Mouse (Mus musculus) frontal cortex, adult (tissue): ENCODE data around the gene Leo1.

Experiments
- ATAC-seq: cut with Nextera tagmentation; 2 replicates; pipeline ENCODE4 v1.9.2; 2017; ENCODE audit warnings: mild to moderate bottlenecking, moderate library complexity, mixed read lengths; ENCODE audit not compliant: low TSS enrichment

Gene Leo1

DNA sequence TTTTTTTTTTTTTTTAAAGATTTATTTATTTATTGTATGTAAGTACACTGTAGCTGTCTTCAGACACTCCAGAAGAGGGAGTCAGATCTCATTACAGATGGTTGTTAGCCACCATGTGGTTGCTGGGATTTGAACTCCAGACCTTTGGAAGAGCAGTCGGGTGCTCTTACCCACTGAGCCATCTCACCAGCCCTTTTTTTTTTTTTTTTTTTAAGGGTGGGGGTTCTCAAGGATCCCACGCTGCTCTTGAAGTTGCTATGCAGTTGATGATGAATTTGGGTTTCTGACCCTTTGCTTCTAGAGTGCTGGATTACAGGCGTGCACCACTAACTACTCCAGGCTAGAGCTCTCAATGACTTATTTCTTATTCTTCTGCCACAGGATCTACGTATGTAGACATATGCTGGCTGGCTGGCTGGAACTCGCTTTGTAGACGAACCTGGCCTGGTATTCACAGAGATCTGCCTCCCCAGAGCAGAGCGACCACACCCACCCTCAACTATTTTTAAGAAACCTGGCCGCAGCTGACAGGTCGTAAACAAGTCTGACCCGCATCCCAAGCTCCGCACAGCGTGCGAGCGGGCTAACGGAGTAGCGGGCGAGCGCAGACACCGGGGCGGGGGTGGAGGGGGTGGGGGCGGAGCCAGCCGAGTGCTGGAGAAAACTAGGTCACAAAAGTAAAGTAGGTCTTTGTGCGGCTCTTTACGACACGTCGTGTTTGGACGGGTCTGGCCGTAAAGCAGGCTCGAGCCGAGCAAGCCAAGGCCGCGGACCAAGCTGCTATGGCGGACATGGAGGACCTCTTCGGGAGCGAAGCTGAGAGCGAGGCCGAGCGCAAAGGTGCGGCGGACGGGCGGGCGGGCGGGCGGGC lies at the start of gene Leo1:
Leo1 (plus strand) TSS at position 729 of the 871 bp plus-strand sequence.
- peak; percentile 73 for ATAC-seq

DNA sequence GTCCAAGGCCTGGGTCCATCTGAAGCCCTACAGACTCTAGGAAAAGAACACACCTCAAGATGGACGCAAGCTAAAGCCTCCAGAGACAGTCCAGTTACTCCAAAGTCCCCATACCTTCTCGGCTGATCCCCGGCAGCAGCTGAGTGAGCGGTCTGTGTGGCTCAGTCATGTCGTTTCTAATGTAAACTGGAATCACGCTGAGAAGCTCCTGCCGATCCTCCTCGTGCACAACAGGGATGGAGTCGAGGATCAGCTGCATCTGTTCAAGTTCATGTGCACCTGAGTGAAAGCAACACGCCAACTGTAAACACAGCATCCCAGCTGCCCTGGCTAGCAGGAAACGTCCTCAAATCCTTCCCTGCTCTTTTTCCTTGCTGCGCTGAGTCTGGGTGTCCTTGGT lies 48.1 kb upstream of the Leo1 start:
- no peak for ATAC-seq

GRCm38 (mm10) chr9:75395971-75396370 lies 45.4 kb upstream of the Leo1 start:
- no peak for ATAC-seq

- no peak for ATAC-seq
Observed at GRCm38 (mm10) chr9:75399069-75399468, 42.3 kb upstream of the Leo1 start.

GRCm38 (mm10) chr9:75400639-75401038 lies 40.7 kb upstream of the Leo1 start:
- no peak for ATAC-seq

GRCm38 (mm10) chr9:75401593-75402504 lies 39.5 kb upstream of the Leo1 start:
- peak; percentile 66 for ATAC-seq

DNA sequence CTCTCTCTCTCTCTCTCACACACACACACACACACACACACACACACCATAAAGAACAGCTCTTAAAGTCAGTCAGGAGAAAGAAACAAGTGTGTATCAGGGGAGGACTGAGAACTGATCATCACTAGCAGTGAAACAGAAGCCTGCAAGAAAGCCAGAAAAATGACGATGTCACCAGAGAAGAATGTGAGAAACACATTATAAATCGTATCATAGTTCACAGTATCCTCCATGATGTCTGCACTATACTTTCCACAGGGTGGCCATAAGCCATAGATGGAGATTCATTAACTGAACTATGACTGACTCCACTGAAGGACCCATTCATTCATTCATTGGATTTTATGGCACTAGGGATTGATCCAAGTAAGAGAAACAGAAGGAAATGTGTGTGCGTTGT lies 37.8 kb upstream of the Leo1 start:
- ATAC-seq: no peak

DNA sequence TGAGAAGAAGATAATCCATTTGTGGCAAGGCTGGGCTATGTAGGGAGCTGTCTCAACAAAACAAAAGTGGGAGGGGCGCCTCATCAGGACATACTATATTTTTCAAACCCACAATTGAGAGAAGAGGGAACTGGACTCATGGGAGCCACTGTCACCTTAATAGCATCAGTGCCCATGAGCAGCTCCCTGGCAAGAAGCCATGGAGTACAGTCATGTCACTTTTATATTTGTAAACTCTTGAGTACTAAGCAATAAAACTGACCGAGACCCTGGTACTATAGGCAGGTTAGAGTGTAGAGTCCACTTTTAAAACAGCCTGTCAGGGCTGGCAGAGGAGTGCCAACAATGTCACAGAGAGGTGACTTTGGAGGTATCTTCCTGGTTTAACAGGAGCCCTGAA lies 35.2 kb upstream of the Leo1 start:
- ATAC-seq: no peak

DNA sequence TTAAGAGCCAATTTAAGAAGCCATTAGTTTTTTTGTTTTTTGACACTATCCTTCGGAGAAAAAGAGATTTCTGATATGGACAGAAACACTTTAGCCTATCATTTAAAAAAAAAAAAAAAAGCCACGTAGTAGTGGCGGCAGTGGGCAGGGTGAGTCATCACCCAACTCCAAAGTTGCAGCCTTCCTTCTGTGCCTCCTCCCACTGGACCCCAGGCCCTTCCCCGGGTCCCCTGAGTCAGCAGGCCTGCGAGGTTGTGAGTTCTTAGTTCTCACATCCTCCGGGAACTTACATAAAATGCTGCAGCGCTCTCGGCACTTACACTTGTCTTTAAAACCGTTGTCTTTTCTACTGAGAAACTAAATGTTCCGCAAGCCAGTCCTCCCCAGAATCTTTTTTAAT lies 33.5 kb upstream of the Leo1 start:
- ATAC-seq: peak; percentile 50; the same call in 1 of the 2 replicates

- no peak for ATAC-seq
Observed at GRCm38 (mm10) chr9:75408204-75408826, 33.0 kb upstream of the Leo1 start.

GRCm38 (mm10) chr9:75409031-75409851 lies 32.1 kb upstream of the Leo1 start:
- ATAC-seq: peak; percentile 58

- ATAC-seq: peak; percentile 63
Observed at GRCm38 (mm10) chr9:75409852-75410378, 31.4 kb upstream of the Leo1 start, which contains the start of gene Mapk6. Mapk6 (minus strand) TSS chr9:75410005.

GRCm38 (mm10) chr9:75410868-75411487 lies 30.3 kb upstream of the Leo1 start:
- ATAC-seq: no peak

- no peak for ATAC-seq
Observed at GRCm38 (mm10) chr9:75411584-75411983, 29.7 kb upstream of the Leo1 start.

DNA sequence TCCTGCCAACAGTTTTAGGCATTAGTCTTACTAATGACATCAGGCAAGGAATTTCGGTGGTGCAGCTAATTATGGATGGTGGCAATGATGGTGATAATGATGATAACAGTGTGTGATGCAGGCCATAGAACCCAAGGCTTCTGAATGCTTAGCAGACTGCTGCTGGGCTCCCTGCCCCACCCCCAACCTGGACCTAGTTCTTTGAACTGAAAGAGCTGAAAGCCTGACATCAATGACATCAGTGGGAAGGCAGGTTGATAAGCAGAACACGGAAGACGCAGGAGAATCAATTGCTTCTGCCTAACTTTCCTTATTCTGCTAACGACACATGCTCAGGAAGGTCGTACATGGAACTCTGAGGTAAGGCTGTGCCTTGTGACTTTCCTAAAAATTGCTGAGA lies 28.1 kb upstream of the Leo1 start:
- ATAC-seq: no peak

DNA sequence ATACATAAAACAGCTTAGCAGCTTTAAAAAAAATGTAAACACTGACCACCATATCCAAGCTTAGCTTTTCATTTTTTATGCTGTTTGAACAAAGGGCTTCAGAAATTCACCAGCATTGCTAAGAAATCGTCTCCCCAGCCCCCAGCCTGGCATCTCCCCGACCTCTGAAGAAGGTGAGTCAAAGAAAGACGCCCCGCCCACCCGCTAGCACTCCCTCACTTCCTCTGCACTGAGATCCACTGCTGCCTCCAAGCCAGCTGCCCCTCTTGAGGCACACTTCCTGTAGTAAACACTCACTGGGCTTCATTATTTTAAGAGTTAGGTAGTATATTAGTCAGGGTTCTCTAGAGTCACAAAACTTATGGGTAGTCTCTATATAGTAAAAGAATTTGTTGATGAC lies 27.1 kb upstream of the Leo1 start:
- ATAC-seq: no peak

DNA sequence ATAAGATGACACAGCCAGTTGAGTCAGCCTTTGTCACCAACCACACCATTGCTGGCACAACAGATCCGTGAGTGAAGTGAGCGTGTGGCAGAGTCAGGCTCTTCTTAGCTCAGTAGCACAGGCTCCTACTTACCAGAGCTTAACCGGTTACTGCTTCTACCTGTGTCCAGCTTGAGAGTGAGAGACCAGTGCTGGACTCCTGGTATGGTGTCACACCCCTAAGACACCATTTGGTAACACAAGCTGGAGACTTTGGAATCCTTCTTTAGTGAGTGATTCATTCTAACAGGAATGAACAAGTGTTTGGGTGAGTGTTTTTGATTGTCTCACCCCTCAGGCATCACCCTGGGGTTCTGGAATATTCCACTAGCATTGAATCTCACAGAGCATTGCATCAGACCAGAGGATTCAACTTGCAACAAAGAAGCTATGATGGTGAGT lies 19.1 kb upstream of the Leo1 start:
- ATAC-seq: no peak

DNA sequence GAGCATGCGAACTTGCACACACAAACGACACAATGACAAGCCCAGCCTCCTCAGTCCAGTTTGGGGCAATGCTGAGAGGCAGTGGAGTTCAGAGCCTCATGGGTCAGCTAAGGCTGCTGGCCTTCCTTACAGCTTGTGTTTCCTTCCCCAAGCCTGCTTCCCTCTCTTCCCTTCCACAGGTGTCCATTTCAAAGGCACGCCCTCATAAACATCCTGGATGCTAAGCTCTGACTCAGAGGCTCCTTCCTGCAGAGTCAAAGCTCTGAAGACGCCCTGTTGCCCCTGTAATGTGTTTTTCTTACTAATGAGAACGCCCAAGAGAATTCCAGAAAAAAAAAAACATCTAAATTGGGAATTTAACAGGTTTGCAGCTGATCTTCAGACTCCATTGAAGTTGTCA lies 17.6 kb upstream of the Leo1 start:
- ATAC-seq: no peak

GRCm38 (mm10) chr9:75424358-75425150 lies 16.8 kb upstream of the Leo1 start:
- ATAC-seq: no peak
